Mouse (Mus musculus): ENCODE measurements at regions not wholly inside any gene's neighbourhood (a gene's known extent, or its start where the extent isn't known, plus 50 kb on each side); places are given as distances from the start of the nearest gene placed in this dataset.

GRCm38 (mm10) chr8:41485163-41485562, 68.3 kb upstream of the Frg1 start:
- DNase-seq (ENCODE audit: low read depth, low spot score): no peak

- no peak for DNase-seq (ENCODE audit: low read depth, low spot score)
These were observed 66.4 kb upstream of the Frg1 start for GRCm38 (mm10) chr8:41483297-41483696.

- no peak for DNase-seq (ENCODE audit: low read depth, low spot score)
These were observed 56.3 kb upstream of the Frg1 start for GRCm38 (mm10) chr8:41472992-41473699.

- no peak for DNase-seq (ENCODE audit: low read depth, low spot score)
These were observed 55.4 kb upstream of the Frg1 start for GRCm38 (mm10) chr8:41472233-41472632.
